Mouse (Mus musculus): ENCODE data around the gene Ccdc134.

Gene Ccdc134

DNA sequence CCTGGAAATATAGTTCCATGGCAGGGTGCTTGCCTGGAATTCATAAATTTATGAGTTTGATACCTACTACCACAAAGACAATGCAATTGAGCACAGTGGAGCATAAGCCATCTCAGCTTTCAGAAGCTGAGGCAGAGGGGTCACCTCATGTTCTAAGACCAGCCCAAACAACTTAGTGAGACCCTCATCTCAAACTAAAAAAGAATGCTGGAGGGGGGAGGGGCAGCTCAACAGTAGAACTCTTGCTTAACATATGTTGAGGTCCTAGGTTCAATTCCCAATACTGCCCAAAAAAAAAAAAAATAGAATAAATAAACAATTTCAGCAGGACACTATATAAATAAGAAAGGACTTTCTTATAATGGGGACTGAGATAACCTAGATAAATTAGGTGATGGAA is 22.3 kb downstream of the Ccdc134 start:
- DNase-seq, result no peak

DNA sequence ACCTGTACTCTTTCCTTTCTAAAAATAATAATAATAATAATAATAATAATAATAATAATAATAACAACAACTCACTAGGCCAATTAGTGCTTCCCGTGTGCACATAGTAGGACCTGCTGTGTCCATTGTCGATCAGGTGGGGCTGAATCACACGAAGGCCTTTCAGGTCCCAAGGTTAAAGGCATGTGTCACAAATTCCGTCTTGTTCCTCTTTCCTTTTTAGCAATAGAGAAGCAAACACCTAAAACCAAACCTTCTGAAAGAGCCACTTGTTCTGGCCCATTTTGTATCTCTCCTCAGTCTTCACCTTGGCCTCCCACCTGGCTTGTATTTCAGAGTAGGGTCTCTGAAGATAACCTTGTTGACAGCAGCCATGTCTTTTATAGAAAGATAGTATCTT is 23.5 kb downstream of the Ccdc134 start:
- DNase-seq, result no peak

DNA sequence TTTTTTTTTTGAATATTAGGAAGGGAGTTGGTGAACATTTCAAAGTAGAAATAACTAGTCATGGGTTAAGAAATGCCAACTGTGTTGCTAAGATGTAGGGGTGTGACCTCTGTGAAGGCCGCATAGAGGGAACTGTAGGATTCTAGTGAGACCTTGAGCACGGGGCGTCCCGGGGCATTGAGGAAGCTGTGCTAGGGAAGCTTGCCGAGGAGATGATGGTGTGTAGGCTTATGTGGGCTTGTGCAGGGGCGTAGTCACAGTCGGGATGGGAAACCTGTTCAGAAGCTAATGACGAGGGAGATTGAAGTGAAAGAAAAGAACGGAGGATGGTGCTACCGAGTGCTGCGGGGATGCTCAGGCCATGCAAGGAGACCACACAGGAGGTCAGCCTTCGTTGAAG is 24.3 kb downstream of the Ccdc134 start:
- no peak for DNase-seq

DNA sequence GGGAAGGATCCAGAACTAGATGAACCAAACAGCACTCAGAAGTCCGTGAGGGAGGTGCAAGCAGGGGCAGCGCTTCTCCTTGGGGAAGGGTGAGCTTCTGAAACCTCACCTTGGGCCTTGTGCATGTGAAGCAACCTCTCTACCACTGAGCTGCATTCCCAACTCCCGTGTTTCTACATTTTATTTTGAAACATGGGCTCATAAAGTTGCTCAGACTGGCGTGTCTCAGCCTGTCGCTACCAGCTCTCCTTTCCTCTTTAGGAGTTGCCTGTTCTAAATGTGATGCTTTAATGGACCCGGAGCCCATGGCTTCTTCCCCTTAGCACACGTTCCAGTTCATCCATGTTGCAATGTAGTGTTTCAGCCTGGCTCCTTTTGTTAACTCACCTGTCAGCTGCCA is 24.7 kb downstream of the Ccdc134 start:
- DNase-seq, result no peak

DNA sequence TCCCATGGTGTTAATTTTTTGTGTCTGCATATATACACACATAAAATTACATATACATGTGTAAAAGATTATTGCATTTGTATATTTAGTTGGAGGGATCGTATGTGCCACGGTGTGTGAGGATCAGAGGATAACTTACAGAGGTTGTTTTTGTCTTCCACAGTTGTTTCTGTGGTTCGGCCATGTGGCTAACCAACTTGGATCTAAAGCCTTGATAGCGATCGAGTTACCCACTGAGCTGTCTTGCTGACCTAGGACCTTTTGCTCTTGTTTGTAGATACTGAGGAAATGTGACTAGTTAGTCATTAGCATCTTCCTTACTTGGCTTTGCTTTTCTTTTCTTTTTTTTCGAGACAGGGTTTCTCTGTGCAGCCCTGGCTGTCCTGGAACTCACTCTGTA is 28.6 kb downstream of the Ccdc134 start:
- DNase-seq, result no peak

DNA sequence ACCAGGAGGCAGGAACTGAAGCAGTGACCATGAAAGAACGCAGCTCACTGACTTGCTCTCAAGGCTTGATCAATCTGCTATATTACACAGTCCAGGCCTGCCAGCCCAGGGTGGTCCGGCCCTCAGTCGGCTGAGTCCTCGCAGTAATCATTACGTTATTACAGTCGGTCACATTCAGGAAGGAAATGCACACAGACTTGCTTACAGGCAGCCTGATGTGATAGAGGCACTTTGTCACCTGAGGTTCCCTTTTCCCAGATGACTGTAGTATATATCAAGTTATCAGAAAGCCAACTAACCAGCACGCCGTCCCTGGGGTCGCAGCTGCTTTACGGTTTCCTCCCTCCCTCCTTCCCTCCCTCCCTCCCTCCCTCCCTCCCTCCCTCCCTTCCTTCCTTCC is 29.2 kb downstream of the Ccdc134 start:
- no peak for DNase-seq

DNA sequence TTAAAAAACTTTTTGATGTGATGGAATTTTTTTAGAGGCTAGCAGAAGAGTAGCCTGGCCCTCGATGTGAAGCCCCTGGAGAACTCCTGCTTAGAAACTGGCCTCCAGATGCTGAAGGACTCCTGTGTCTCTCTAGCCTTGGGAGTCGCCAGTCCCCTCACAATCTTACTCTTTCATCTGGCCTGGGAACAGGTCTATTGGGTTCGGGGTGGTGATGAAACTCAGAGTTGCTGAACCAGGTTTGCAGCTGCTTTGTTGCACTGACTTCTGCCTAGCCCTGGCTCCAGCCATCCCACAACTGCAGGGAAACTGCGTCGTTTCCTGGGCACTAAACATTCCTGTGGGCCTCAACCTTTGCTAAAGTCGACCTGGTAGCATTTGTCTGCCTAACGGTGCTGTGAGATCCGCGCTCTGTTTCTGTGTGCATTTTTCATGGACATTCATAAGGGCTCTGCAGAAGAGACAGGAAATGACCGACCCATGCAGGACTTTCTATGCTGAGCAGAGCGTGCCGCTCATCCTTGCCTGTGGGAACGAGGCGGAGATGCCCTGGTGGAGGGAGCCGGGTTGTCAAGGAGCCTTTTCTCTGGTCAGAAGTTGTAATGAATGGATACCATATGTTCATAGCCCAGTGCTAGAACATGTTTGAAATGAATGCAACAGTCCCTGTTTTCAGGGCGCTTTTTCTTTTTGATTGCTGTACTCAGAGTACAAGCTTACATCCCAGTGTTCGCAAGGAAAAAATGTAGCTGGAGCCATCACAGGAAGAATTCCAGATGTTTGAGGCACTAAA is 30.7 kb downstream of the Ccdc134 start:
- no peak for DNase-seq

DNA sequence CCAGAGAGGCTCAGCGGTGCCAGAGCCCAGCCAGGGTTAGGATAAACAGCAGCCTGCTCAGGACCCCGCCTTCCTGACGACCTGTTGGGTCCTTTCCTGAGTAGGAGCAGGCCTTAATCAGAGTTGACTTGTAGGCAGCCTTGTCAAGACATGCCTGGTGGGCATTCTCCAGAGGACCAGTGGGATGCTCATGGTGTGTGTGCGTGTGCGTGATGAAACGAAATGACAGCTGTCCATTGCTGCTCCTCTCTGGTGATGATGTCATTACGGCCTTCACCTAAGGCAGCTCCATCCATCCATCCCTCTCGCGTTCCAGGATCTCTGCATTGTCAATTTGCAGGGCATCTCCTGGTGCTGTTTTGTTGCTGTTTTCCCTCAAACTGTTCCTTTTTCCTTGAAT is 31.7 kb downstream of the Ccdc134 start:
- no peak for DNase-seq

DNA sequence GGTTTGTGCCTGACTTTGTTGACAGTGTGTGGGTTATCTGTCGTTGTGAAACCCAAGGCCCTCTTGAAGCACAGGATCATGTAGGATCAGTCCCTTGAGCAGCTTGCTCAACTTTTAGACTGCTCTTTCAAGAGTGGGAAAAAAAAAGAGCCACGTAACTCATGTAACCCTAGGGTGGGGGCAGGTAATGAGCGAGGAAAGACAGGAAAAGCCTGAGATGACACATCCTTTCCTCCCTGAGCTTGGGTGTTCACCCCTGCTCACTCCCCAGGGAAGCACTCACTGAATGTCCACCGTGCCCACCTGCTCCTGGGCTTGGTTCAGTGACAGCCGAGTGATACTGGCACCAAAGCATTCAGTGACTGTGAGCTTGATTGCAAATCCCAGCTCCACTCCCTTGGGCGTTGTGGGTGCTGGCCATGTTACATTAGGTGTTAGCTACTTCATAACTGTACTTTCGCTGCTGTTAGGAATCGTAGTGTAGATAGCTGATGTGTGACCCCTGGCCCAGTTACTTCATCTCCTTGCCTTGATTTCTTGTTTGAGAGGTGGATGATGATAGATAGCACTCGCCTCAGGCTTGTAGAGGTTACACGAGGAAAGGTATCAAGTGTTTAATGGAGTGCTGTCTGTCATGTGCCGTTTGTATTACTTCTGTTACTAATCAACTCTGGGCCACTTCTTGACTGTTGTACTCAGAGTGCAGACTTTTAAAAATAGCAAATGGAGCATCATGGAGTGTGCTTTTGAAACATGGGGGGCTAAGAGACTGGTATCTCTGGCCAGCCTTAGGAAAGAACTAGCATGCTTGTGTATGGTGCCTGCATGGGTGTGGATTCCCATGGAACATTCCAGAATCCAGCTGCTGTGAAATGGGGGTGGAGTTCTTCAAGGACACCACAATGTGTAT is 33.3 kb downstream of the Ccdc134 start:
- DNase-seq, result no peak

DNA sequence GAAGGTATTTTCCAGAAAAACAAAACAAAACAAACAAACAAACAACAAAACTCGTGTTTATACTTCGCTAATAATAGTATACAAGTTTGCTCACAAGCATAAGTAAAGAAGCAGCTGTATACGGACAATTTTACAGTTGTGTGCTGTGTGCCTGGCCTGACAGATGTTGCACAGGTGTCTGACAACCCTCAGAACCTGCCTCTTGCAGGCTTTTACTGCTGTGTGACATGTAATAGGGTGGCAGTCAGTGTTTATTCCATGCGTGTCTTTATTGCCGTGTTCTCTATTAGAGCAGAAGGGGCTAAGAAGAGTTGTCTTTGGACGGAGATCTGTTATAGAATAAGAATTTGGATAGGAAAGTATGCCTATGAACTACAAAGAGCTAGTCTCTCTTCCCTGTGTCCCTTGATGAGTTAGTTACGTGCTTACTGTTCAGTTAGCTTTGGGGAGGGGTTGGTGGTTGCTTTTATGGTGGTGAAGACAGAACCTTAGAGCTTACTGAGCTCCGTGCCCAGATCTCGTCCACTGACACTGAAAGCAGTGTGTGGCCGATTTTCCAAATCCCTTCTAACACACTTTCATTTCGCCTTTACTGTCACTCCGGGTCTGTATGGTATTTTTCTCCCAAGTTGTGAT is 34.4 kb downstream of the Ccdc134 start:
- no peak for DNase-seq

DNA sequence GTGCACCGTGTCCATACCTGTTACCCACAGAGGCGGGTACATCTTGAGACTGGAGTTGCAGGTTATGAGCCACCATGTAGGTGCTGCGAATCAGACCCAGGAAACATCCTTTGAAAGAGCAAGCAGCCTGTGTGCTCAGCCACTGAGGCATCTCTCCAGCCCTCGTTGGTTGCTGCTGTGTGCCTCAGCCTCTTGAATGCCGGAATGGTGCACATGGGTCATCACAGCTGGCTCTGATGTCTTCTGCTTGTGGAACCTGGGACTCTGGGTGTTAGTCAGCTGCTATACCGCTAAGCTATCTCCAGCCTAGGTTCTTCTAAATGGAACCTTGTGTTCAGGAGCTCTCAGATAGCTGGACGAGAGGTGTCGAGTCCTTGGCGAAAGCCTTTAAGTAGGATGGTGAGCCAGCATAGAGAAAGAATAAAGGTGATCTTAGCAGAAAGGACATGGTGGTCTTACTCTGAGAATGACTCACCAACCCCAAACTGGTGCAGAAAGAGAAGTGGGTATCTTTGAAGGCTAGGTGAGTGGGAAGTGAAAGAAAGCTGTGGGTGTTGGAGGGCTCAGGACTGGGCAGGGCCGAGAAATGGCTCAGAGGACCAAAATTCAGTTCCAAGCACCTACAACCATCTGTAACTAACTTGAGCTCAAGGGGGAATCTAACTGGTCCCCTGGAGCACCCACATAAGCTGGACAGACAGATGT is 35.8 kb downstream of the Ccdc134 start:
- no peak for DNase-seq

DNA sequence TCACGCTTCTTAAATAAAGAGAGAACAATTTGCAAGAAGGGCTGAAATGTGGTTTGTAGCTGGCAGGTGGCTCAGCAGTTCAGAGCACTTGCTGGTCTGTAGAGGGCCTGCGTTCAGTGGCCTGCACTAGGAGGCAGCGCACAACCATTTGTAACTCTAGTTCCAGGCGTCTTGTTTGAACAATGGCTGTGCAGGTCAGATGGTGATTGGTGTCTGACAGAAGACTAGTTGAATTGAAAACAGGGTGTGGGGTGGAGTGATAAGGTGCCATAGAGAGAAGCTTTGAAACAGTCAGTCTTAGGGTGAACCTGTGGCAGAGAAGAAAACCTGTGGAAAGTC is 36.3 kb downstream of the Ccdc134 start:
- no peak for DNase-seq

DNA sequence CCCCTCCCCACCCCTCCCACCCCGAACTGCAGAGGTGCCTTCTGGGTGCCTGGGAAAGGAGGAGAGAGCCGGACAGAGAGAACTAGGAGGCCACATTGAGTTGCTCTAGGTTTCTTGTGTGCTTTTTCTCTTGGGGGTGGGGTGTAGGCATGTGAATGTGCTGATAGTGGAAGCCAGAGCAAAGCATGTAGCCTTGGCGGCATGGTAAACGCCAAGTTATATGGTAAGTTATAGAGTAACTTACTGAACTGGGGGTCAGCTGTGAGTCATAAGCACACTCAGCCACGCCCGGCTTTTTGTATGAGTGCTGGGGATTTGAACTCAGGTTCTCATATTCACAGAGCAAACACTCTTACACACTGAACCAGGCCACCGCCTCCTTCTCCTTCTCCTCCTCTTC is 36.8 kb downstream of the Ccdc134 start:
- DNase-seq, result no peak

DNA sequence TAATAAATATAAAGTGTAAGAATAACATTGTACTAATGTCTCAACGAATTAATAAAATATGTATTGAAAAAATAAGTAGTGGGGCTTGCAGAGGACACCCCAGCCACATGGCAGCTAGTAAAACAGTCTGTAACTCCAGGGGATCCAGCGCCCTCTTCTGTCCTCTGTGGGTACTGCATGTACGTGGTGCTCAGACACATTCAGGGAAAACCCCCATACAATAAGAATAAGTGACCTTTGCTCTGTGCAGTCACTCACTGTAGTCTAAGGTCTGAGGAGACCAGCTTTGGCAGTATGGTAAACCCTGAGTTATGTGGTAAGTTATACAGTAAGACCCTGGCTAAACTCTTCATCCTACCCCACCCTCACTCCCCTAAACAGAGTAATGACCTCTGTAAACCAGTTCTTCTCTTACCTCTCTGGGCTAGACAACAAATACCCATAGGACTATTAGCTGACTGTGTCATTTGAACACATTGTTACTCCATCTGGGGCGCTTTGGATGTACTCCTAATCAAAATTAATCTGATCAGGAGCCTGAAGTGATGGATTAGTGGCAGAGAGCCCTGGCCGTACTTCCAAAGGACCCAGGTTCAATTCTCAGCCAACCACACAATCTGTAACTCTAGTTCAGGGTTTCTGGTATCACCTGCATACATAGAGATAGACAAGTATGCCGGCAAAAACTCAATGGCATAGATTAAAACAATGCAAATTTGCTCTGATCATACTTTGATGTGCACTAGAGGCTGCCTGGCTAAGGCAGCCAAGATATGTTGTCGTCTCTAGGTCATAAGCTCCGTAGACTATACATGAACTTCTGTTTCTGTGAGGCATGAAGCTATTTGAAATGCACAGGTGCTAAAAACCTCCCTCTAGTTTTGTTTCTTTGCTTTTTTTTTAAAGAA is 37.9 kb downstream of the Ccdc134 start:
- peak; percentile 78 to 90 for DNase-seq

DNA sequence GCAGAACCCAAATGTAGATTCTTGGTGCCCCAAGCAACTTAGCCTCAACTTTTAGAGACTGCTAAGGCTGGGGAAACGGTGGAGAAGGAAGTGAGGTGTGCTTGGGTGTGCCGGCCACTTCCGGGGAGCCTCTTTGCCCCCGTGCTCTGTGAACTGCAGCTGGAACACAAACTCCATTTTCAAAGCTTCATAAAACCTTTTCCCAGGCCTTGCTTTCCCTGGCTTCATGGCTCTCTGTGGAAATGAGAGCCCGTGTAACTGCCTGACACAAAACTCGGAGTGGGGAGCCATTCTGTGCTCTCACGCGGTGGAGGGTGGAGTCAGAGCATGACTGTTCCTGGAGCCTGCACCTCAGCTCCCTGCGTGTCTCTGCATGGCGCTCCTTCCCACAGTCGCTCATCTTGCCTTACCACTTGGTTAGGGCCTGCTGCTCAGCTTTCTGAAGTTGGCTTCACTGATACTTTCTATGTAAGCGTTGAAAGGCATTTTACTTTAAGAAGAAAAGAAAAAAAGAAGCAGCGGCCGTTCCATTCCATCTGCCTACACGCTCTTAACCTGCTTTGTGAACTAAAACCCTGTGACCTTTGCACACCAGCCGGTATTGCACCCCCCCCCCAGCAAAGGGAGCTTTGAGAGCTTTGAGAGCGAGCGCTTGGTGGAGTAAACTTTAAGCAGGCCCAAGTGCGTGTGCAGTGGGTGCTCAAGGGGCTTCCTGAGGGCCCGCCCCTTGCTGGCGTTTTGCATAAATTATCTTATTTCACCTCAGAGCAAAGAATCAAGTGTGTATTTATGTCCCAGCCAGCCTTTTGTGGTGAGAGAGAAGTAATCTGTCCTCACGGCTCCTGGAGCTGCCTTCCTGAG is 38.7 kb downstream of the Ccdc134 start:
- peak; percentile 49 to 67 for DNase-seq

DNA sequence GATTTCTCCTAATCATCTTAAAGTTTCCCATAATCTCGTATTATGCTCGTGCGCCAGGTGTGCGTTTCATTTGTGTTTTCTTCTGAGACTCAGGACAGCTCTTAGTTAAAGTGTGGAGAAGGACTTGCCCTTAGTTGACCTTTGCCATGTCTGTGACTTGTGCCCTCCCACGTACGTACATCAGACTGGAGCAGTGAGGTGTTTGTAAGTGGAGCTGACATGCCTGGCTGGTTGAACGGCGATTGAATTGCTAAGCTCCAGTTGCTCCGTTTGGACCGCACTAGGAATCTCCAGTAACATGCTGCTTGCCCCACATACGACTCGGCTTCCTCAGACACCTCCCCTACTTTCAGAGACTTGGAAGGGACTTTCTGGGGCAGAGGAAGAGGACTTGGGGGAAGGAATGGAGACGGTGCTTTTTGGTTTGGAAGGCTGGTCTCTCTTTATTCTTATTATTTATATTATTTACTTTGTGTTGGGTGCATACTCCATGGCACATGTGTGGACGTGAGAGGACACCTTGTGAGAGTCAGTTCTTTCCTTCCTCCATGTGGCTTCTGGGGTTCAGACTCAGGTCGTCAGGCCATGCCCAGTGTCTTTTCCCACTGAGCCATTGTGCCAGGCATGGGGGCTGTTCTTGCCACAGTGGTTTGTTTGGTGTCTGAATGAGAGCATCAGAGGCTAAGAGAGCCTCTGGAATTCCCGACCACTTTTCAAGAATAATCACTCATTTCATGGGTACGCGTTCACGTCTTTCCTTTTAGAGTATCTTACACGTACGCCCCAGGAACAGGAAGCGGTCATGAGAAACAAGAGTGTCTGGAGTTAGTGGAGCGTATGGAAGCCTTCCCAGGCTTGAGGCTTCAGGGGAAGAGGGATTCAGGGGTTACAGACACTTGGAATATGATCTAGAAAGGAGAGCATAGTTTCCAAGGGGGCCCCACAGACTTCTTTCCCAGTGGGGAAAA is 39.8 kb downstream of the Ccdc134 start:
- DNase-seq, result peak; percentile 63 to 74

DNA sequence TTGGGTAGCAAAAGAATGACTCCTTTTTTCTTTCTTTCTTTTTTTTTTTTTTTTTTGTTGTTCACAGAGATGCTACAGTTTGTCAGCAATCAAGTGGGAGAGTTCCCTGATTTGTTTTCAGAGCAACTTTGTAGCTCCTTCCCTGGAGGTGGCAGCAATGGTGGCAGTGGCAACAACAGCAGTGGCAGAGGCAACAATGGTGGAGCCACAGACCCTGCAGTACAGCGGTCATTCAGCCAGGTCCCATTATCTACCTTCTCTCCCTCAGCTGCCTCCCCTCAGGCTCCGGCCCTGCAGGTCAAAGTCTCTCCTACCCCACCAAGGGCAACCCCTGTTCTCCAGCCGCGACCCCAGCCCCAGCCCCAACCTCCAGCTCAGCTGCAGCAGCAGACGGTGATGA is 41.9 kb downstream of the Ccdc134 start:
- DNase-seq, result no peak

DNA sequence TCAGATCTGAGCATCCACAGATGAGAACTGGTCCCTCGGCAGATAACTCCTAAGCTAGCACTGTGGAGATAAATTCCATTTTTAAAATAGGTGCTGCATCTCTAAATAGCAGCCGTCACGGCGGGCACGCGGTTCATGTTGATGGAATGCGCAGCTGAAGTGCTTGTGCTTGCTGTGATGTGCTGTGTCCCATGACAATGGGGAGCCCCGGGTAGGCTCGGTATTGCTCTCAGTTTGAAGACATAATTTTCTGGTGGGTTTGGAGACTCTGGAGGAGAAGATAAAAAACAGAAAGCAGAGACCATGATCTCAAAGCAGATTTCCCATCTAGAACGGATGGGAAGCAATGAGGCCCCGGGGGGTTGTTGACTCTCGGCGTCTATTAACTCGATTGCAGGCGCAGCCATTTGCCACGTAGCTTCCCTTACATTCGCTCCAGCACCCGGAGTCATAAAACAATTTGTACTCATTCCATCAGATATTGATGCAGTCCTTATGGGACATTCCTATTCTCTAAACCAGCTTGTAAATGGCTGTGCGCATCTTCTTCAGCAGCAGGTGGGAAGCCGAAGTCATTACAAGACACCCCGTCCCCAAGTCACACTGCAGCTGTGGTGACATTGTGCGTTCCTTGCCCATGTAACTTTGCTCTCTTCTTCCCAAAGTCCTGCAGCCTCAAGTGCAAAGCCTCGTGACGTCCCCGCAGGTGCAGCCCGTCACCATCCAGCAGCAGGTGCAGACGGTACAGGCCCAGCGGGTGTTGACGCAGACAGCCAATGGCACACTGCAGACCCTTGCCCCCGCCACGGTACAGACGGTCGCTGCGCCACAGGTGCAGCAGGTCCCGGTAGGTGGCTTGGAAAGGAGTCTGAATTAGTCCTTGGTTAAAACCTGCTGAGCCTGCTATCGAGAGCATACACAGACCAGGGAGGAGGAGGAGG is 43.0 kb downstream of the Ccdc134 start:
- no peak for DNase-seq

DNA sequence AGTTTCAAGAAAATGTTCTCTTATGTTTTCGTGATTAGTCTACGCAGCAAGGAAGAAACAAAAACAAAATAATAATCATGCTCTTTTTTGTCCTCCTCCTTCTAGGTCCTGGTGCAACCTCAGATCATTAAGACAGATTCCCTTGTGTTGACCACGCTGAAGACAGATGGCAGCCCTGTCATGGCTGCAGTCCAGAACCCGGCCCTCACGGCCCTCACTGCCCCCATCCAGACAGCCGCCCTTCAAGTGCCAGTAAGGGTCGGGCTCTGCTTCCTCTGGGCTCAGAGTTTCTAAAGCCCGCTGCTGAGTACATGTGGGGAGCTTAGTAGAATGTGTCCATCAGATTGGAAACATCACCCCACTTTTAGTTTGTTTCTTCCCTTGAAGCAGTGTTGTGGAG is 44.9 kb downstream of the Ccdc134 start:
- no peak for DNase-seq
